Mouse (Mus musculus) T-helper 1 cell (primary cell): ENCODE data around the gene Insl6.

ENCODE experiments used
- in situ Hi-C: fragments of 300-600 bp; cut with MboI, MseI; formaldehyde crosslinking; loops from one replicate; pipeline ENCODE4 v1.15.1; 2025; ENCODE audit warnings: high pct_unique_total_duplicates

Insl6 gene

DNA sequence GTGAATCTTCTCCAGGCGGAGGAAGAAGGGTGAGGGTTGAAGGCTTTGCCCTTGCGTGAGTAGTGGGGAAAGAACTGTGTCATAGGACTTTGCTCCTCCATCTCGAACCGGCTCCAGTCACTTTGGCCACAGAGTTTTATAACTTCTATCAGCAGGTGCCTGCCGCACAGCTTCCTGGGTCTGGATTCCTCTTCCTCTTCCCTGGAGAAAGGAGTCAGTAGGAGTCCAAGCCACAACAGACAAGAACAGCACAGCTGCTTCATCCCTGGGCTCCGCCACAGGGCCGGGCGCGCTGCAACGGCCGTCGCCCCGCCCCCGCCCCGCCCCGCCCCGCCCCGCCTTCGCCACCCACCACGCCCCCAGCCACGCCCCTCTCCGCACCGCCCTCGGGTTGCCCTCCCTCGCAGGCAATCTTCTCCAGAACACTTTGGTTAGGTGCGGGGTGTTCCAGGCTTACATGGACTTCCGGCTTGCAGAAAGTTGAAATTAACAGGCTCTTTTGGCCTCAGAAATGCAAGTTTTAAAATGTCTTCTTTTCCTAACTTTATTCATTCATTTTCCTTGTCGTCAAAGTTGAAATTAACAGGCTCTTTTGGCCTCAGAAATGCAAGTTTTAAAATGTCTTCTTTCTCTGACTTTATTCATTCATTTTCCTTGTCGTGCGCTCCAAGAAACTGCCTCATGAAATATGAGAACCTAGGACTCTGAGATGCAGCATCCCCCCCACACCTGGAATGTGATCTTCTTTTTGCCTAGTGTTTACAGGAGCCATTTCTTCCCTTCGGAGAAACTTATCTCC, at the start of gene Insl6:
Gene Insl6, minus strand, starts transcription at position 304 of the 799 bp plus-strand sequence.
- in situ Hi-C loops = no loop called here

DNA sequence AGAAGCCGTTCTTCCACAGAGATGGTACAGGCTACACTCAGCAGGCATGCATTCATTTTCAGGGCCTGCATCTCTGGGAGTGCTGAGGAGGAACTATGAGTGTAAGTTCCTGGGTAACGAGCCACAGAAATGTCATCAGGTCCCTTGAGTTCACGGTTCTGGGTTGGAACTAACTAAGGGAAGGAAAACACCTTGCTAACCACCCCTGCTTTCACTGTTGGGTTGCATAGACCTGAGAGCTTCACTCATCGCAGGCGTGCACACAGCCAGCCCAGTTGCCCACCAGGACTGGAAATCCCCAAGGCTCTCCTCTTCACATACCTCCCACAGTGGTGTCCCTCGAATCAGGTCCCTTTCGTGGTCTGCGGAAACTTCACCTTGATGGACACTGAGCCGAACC, 49.8 kb upstream of the Insl6 start:
- in situ Hi-C loops = no loop called here

DNA sequence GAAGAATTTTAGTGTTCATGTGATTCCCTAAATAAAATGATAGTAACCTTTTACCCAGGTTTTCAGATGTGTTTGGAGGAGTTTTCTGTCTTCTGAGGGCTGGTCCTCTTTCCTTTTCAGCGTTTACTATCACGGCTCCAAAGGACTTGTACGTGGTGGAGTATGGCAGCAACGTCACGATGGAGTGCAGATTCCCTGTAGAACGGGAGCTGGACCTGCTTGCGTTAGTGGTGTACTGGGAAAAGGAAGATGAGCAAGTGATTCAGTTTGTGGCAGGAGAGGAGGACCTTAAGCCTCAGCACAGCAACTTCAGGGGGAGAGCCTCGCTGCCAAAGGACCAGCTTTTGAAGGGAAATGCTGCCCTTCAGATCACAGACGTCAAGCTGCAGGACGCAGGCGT, 48.3 kb upstream of the Insl6 start:
- in situ Hi-C loops = no loop called here

DNA sequence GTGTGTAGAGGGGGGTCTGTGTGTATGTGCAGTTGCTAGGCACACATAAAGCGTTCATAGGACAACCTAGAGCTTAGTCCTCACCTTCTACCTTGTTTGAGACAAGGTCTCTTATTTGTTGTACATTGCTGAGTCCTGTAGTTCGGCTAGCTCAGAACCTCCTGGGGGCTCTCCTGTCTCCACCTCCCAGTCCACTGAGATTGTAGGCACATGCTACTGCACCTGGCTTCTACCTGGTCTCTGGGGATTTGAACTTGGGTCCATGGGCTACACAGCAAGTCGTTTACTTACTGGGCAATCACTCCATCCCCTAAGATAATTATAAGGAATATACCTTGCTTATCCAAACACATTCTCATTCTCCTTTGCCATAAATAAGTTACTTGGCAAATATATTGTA, 47.5 kb upstream of the Insl6 start:
- in situ Hi-C loops = no loop called here

DNA sequence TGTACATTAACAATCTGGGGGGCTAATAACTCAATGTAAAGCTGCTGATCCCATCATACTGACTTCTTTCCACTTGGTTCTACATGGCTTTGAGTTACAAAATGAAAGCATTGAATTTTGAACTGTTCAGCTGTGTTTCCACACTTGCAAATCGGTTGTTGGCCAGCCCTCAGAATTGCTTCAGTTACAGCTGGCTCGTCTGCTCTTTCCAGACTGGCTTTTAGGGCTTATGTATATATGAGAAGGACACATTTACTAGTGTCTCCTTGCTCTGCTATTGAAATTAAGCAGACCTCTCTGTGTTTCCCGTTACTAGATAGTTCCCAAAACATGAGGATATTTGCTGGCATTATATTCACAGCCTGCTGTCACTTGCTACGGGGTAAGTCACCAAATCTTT, 47.0 kb upstream of the Insl6 start:
- in situ Hi-C loops = no loop called here

DNA sequence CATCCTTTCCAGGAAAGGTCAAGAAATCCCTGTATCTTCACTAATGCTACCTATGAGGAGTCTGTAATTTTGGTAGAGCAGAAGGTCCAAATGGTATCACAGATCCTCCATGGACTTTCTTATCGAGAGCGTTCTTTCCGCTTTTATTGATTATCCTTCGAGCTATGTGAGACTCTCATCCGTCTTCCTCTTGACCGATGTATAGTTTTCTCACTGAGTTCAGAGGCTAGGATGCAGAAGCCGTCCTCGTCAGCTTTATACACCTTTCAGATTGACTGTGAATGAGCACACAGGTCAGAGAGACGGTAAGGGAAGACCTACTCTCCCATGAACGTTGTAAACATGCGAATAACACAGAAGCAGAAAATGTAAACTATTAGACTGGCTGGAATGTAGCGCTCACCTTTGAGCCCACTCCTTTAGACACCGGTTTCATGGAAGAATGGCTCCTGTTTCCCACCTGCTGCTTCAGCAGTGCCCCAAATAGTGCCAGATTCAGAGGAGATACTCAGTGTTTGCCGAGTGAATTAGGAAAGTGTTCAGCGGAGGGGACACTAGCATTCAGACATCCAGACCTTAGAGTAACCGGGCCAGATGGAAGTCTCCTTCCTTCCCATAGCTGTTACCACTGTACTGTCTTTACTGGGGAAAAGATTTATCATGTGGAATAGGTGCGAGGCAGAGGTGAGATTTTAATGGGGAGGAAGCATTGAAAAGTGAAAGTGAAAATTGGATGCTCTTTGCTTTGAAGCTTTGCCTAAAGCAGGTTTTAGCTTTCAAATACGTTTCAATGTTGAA, 46.3 kb upstream of the Insl6 start:
- in situ Hi-C loops = no loop called here

DNA sequence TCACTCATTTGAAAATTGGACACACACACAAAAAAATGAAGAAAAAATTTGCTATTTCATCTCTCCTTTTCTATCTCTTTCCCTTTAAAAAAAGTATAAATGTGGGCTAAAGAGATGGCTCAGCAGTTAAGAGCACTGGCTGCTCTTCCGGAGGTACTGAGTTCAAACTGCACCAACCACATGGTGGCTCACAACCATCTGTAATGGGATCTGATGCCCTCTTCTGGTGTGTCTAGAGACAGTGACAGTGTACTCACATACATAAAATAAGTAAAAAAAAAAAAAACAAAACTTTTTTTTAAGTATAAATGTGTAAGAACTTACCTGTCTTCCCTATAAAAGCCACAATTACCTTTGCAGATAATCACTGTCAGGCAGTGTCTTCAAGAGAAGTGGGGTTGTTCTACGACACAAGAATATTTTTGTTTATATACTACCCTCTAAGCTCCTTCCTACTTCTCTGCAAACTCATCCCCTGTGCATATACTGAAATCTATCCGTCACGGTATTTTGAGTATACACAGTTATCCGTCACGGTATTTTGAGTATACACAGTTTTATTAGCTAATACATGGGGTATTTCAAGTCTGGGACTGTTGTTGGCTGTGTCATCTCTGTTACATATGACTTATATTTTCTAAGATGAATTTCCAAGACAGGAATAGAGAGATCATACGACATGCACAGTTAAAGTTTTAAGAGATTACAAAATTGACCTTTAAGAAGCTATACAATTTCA, 45.6 kb upstream of the Insl6 start:
- in situ Hi-C loops = no loop called here

DNA sequence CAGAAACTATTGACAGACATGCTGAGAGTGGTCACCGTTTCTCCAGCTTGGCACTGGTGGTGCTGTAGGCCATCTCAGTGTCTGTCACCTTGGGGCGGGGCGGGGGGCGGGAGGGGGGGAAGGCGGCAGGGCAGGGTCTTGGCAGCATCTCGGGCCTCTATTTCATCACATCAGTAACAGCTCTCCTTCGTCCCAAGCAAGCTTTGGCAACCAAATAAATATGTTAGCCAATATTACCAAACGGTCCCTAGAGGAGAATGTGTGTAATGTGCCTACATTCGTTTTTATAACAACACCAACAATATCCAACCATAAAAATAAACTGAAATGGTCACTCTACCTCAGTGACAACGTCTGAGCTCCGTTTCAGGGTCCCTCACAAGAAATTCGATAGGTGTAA, 45.0 kb upstream of the Insl6 start:
- in situ Hi-C loops = no loop called here

DNA sequence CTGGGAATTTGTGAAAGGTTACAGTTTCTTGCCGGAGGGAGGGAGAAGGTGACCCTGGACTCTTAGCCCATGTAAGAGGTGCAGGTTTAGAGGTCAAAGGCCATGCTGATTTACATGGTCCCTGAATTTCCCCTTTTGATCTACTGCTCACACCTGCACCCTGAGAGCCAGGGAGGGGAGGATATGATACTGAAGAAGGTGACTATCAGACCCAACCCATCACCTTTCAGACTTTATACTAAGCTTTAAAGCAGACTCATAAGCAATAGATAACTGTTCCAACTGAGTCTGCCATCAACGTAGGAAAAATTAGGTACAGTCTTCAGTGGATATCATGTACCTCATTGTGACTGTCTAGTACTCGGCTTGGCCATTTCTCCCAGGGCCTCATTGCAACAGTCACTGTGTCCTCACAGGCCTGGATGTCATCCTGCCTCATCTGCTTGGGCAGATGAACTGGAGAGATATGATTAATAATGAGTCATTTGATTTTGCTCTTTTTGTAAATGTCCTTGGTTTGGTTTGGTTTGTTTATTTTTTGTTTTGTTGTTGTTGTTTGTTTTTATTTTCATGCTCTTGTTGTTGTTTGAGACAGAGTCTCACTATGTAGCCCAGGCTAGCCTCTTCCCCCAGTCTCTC, 43.6 kb upstream of the Insl6 start:
- in situ Hi-C loops = loop anchor here (10.0 kb wide), 1 partner anchor 86 kb away; no protein-coding TSS in a partner anchor

DNA sequence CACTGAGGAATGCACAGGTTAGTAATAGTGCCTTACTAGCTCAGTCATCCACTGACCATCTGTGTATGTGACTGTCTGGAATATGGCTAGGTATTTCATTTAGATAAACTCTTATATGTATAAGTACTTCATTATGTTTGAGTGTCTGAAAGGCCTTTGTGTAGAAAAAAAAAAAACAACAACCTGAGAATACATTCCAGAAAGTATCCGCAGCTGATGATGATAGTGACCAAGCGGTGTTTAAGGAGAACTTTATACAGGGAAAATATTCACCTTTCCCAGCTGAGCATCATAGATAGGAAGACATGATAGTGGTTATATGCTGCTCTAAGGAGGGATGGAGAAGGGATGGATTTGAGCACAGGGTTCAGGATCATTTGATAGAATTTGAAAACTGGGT, 42.9 kb upstream of the Insl6 start:
- in situ Hi-C loops = loop anchor here (10.0 kb wide), 1 partner anchor 87 kb away; no protein-coding TSS in a partner anchor

DNA sequence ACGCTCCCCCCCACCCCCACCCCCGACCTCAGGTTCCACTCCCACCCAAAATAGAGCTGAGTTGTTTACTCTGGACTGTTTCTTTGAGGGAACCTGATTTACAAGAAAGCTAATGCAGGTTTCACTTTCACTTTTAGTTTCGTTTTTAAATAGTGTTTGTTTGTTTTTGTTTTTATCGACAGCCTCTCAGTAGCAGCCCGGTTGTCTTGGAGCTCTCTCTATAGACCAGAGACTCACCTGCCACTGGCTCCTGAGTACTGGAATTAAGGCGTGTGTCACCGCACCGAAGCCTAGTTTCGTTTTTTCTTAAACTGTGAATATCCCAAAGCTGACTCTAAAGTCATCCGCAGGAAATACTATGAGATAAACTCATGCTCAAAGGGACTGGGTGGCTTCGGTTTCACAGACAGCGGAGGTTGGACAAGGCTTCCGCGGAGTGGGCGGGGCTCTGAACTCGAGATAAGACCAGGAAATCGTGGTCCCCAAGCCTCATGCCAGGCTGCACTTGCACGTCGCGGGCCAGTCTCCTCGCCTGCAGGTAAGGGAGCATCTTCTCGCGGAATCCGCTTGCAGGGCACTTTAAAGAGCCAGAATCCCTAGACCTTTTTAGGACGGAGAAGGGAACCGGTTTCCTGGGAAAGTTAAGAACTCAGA, 41.9 kb upstream of the Insl6 start, which contains the start of the genes Plgrkt and Cd274:
Gene Plgrkt, minus strand, starts transcription at position 422 of the 654 bp plus-strand sequence.
Gene Cd274, plus strand, starts transcription at position 487 of the 654 bp plus-strand sequence.
- in situ Hi-C loops = loop anchor here (10.0 kb wide), 1 partner anchor 88 kb away; no protein-coding TSS in a partner anchor

DNA sequence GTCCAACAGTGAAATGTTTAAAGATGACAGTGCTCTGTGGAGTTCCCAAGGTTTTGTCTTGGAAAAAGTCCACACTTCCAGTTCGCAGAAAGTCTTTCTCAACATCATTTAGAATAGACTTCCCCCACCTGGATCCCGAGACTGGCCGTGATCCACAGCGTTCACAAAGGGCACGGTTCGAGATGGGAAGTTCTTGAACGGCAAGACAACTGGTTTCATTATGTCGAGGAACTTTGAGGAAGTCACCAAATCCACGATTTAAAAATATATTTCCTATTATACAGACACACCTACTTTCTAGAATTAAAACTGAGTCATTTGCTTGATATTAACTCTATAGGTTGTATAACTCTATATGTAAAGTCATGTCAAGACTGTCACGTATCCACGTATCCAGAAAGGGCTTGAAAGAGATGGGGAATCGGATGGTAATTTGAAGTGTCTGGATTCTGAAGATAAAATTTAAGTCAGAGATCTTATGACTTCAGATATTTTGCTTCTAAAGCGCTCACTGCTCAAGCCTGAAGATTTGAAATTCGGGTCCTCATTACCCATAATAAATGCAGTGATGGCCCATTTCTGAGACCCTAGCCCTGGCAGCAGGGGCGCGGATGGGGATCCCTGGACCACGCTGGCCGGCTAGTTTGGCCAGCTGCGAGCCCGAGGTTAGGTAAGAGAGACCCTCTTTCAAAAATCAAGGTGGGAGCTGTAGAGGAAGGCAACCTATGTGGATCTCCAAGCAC, 41.2 kb upstream of the Insl6 start:
- in situ Hi-C loops = loop anchor here (10.0 kb wide), 1 partner anchor 88 kb away; no protein-coding TSS in a partner anchor

DNA sequence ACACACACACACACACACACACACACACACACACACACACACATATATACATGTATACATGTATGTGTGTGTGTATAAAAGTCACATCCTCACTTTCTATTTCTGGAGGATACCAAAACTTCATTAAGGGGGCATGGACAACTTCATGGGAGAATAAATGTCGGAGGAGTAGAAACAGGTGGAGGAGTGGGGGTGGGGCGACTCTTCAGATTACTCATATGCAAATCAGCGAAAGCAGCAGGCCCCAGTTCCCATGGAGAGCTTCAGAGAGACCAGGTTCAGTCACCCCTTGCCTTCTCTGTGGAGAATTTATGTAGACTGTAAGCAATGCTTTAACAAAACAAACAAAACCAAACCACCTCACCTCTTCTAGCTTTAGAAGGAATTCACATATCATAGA, 39.9 kb upstream of the Insl6 start:
- in situ Hi-C loops = loop anchor here (10.0 kb wide), 1 partner anchor 90 kb away; no protein-coding TSS in a partner anchor

DNA sequence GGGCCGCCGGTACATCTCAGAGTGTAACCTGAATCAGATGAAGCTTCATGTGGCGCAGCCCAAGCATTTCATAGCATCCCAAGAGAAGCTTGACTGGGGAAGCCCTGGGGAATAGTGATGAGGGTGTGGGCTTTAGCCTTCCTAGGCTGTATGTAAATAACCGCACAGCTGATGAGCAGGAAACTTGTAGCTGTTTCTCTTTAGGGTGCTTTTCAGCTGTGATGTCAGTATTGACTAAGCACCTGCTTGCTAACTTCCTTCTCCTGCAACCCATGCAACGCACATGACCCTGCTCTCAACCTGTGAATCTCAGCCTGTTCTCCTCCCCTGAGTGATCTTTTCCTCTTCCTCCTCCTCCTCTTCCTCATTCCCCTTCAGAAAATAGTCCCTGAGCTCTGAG, 38.9 kb upstream of the Insl6 start:
- in situ Hi-C loops = loop anchor here (10.0 kb wide), 1 partner anchor 91 kb away; no protein-coding TSS in a partner anchor

DNA sequence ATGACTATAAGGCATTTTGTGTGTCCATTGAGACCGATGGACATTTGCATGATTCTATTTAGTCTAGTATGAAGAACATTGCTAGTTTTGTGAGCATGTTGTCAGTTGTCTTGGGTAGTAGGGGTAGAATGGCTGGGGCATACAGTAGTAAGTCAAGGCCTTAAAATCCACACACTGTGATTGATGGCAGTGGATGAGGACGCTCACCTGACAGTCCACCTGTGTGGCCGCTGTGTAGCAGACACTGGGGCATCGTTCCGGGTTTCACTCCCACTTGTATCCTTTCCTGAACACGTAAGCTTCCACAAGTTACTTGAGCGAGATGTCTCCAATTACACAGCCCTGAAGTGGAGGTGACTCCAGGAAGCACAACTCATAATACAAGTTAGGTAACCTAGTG, 38.4 kb upstream of the Insl6 start:
- in situ Hi-C loops = loop anchor here (10.0 kb wide), 1 partner anchor 91 kb away; no protein-coding TSS in a partner anchor

DNA sequence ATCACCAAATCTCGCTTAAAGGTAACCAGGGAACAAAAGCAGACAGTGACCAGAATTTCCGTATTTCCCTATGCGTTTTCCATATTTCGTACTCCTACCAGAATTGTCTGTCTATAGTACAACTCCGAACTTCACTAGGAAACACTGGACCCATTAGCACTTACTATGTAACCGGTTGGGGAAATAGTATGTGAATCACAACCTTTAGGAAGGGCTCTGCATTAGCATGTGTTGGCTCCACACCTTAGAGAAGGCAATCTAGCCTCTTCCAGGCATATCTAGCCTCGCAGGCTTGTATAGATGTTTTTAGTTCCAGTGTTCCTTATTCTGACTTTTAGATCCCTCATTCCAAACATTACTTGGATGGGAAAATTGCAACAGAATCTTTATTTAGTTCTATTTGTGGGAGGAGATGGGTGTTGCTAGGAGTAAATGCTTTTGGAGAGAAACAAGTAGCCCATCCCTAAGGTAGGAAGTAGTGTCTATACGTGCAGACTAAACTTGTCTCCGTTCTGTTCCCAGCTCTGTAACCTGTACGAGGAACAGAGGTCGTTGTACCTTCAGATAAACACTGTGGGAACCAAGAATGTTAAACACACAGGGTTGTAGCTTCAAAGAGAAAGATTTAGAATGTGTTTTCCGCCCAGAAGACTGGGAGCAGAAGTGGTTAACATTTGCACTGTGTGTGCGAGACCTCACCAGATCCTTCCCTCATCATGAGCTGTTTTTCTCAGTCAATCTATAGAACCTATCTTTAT, 37.2 kb upstream of the Insl6 start:
- in situ Hi-C loops = loop anchor here (10.0 kb wide), 1 partner anchor 92 kb away; no protein-coding TSS in a partner anchor

DNA sequence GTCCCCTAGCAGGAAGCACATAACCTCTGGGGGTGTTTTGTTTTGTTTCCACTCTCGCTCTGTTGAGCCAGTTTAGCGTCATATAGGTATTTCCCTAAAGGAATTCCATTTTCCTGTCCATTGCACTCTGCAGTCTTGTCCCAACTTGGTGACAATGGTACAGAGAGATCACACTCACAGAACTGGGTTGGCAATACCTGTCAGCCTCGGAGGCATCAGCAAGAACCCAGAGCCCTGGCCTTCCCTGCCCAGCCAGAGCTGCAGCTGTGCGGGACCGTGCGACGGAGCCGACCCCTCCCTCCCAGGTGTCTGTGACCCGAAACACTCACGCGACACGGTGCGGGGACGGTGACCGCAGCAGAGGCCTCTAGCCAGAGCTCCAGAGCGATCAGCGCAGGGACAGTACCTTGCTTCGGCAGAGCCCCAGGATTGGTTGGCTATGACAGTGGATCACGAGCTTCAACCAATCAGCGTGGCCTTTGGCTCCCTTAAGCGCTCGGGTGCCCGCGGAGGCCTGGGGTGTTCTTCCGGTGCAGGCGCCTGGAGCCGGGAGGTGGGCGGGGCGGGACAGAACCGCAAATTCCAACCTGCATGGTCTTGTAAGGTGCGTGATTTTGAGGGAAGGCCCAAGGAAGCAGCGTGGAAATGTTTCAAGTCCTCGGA, 36.4 kb upstream of the Insl6 start:
- in situ Hi-C loops = loop anchor here (10.0 kb wide), 1 partner anchor 93 kb away; no protein-coding TSS in a partner anchor

DNA sequence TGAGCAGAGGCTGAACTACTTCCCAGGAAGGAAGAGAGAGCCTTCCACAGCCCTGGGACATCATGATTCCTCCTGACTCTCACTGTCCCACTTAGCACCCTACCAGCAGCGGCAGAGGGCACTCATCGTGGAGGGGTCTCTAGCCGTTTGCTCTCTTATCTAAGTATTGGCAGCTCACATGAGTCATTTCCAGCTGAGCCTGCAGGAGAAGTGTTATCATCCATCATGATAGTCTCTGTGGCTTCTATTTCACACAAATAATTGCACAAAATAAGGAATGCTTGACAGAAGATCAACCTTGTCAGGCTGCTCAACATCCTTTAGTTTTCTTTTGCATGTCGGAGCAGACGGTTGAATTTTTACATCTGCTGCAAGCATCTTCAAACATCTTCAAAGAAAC, 35.1 kb upstream of the Insl6 start:
- in situ Hi-C loops = loop anchor here (10.0 kb wide), 1 partner anchor 95 kb away; no protein-coding TSS in a partner anchor
